Mouse (Mus musculus) lung, postnatal 36 days (tissue): ENCODE measurements around the gene Gm5128.
"Not testable (repeated sequence)": the region's sequence is repeated elsewhere in the genome, so short reads cannot be mapped to it uniquely, and the experiment has no call there.

ENCODE experiments used
- DNase-seq: peaks from one replicate; pipeline ENCODE4 v3.0.0; 2022; ENCODE audit warnings: mixed read lengths

The Gm5128 gene

DNA sequence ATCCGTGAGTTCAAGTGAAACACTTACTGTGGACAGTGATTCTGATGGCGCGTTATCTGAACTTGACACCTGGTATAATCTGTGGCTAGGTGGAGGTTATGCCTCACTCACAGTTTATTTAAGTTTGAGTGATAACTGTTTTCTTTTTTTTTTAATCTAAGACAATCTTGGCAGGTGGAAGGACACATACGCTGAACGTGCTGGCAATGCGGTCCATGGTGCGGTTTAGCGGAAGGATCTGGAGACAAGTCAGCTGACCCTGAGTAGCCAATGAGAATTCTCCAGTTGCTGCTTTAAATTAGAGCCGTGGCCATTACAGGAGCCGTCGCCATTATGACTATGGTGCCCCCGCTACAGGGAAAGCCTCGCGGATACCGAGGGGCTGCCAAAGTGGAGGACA lies at the start of gene Gm5128:
Gm5128 (plus strand) TSS at position 301 of the 400 bp plus-strand sequence.
- not testable (repeated sequence) for DNase-seq

DNA sequence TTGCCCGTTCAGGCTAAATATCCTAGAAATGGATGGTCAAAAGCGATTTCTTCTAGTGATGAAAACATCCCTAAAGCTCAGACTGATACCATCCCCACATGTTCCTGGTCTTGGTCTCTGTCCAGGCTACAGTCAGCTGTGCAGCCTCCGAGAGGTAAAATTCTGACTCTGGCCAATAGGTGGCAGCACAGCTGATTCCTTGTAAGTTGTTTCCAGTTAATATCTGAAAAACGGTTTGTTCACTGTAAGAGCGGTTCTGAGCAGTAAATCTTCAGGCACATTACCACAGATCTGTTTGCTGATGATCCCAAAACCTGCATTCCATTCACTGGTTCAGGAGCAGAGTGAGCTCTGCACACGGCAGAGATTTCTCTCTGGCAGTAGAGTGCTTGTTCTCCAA lies 12.4 kb upstream of the Gm5128 start:
- not testable (repeated sequence) for DNase-seq

DNA sequence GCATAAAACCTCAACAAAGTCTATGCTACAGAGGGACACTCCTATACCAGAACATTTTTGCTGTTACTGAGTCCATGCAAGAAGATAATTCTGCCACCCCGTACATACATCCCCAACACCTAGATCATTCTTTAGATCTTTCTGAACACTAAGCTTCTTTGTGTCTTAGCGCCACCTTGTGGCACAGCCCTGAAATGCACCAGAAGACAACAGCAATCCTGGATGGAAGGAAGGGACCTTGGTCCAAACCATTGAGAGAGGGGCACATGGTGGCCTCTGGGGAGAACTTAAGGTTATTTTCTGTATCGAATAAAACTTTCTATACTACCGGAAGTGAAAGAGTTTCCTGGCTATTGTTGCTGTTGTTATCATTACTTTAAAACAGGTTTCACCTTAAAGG lies 11.1 kb upstream of the Gm5128 start:
- DNase-seq: not testable (repeated sequence)

DNA sequence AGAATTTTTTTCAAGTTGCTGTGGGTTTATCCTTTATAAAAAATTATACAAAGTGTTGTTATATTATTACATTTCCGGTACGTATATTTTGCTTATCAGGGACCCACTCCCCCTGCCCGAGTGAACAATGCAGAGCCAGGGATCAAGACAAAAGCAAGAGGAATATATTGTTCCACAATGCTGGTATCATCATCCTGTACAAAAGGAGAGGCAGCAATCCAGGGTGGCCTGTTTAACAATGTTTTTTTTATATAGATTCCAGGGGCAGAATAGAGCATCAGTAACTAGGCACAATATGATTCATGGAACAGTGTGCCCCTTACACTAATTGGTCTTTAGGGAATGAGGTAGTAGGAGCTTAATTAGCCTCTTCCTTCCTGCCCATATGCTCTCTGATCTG lies 30.5 kb downstream of the Gm5128 start:
- not testable (repeated sequence) for DNase-seq

DNA sequence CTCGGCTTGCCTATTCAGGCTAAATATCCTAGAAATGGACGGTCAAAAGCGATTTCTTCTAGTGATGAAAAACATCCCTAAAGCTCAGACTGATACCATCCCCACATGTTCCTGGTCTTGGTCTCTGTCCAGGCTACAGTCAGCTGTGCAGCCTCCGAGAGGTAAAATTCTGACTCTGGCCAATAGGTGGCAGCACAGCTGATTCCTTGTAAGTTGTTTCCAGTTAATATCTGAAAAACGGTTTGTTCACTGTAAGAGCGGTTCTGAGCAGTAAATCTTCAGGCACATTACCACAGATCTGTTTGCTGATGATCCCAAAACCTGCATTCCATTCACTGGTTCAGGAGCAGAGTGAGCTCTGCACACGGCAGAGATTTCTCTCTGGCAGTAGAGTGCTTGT lies 48.1 kb downstream of the Gm5128 start:
- DNase-seq: not testable (repeated sequence)

DNA sequence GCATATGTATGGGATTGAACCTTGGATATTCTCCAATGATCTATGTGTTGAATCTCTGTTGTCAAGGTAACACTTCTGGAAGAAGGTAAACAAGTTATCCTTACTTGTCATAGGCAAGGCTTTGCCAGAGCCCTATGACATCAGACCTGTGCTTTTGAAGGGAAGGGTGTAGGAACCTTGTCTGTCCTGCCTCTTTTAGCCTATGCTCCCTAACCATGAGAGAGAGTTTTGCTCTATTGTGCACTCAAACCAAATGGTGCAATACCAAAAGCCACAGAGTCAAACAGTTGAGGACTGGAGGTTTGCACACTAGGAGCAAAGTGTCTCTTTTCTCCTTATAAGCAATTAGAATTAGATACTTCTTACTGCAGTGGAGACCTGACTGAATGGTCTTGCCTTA lies 48.7 kb downstream of the Gm5128 start:
- not testable (repeated sequence) for DNase-seq

DNA sequence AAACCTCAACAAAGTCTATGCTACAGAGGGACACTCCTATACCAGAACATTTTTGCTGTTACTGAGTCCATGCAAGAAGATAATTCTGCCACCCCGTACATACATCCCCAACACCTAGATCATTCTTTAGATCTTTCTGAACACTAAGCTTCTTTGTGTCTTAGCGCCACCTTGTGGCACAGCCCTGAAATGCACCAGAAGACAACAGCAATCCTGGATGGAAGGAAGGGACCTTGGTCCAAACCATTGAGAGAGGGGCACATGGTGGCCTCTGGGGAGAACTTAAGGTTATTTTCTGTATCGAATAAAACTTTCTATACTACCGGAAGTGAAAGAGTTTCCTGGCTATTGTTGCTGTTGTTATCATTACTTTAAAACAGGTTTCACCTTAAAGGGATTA lies 49.4 kb downstream of the Gm5128 start:
- DNase-seq: not testable (repeated sequence)
